Mouse (Mus musculus): ENCODE measurements around the gene Olfr701. TPM values are rescaled to one million over a fixed set of nuclear protein-coding genes. Genes with fewer than 3 reads are reported as not detected.

Olfr701 gene
- under 1 TPM in 1 of 2 experiments, not detected in 1; 0.12 TPM for polyA plus RNA-seq (2017; shearing (Covaris generic))

GRCm38 (mm10) chr7:106813829-106814228, at the start of gene Olfr701:
Gene Olfr701 (plus strand): TSS chr7:106814129.

GRCm38 (mm10) chr7:106793098-106793497, 20.8 kb upstream of the Olfr701 start, which contains the start of gene Olfr699:
Gene Olfr699 (minus strand): TSS chr7:106793198.

GRCm38 (mm10) chr7:106808734-106809133, 5.2 kb upstream of the Olfr701 start, which contains the start of gene Olfr700:
Gene Olfr700 (minus strand): TSS chr7:106808834.

GRCm38 (mm10) chr7:106833793-106834192, 19.9 kb downstream of the Olfr701 start, which contains the start of gene Olfr702:
Gene Olfr702 (minus strand): TSS chr7:106833893.

GRCm38 (mm10) chr7:106843060-106843459, 29.1 kb downstream of the Olfr701 start, which contains the start of gene Olfr703:
Gene Olfr703 (plus strand): TSS chr7:106843360.

GRCm38 (mm10) chr7:106862885-106863284, 49.0 kb downstream of the Olfr701 start, which contains the start of gene Olfr704:
Gene Olfr704 (plus strand): TSS chr7:106863185.

Other genes with a start within 250 kb of the Olfr701 start
- not detected for gene Olfr693, start 133.5 kb upstream of the Olfr701 start, polyA plus RNA-seq (2017; shearing (Covaris generic))
- not detected for gene Olfr694, start 122.3 kb upstream of the Olfr701 start, polyA plus RNA-seq (2017; shearing (Covaris generic))
- gene Olfr695, start 97.7 kb upstream of the Olfr701 start, polyA plus RNA-seq (2017; shearing (Covaris generic)) = under 1 TPM in 1 of 2 experiments, not detected in 1; 0.76 TPM
- under 1 TPM in 1 of 2 experiments, not detected in 1; 0.55 TPM for gene Olfr697, start 71.7 kb upstream of the Olfr701 start, polyA plus RNA-seq (2017; shearing (Covaris generic))
- under 1 TPM in 1 of 2 experiments, not detected in 1; 0.59 TPM for gene Olfr698, start 58.7 kb upstream of the Olfr701 start, polyA plus RNA-seq (2017; shearing (Covaris generic))
- under 1 TPM in 1 of 2 experiments, not detected in 1; 0.53 TPM for gene Olfr699, start 20.9 kb upstream of the Olfr701 start, polyA plus RNA-seq (2017; shearing (Covaris generic))
- not detected for gene Olfr700, start 5.3 kb upstream of the Olfr701 start, polyA plus RNA-seq (2017; shearing (Covaris generic))
- gene Olfr702, start 19.8 kb downstream of the Olfr701 start, polyA plus RNA-seq (2017; shearing (Covaris generic)) = not detected
- gene Olfr703, start 29.2 kb downstream of the Olfr701 start, polyA plus RNA-seq (2017; shearing (Covaris generic)) = not detected
- gene Olfr704, start 49.1 kb downstream of the Olfr701 start, polyA plus RNA-seq (2017; shearing (Covaris generic)) = not detected
- not detected for gene Olfr705, start 62.8 kb downstream of the Olfr701 start, polyA plus RNA-seq (2017; shearing (Covaris generic))
- under 1 TPM in 1 of 2 experiments, not detected in 1; 0.19 TPM for gene Olfr706, start 74.0 kb downstream of the Olfr701 start, polyA plus RNA-seq (2017; shearing (Covaris generic))
- gene Olfr707, start 87.1 kb downstream of the Olfr701 start, polyA plus RNA-seq (2017; shearing (Covaris generic)) = under 1 TPM in 1 of 2 experiments, not detected in 1; 0.55 TPM
- gene Olfr1532-ps1, start 93.9 kb downstream of the Olfr701 start, polyA plus RNA-seq (2017; shearing (Covaris generic)) = not detected
- under 1 TPM; 0.05 to 0.88 TPM for gene Olfr709-ps1, start 118.1 kb downstream of the Olfr701 start, polyA plus RNA-seq (2017; shearing (Covaris generic))
- gene Olfr710, start 134.2 kb downstream of the Olfr701 start, polyA plus RNA-seq (2017; shearing (Covaris generic)) = not detected
- gene Olfr6, start 149.8 kb downstream of the Olfr701 start, polyA plus RNA-seq (2017; shearing (Covaris generic)) = under 1 TPM in 1 of 2 experiments, not detected in 1; 0.04 TPM
- not detected for gene Olfr711, start 161.3 kb downstream of the Olfr701 start, polyA plus RNA-seq (2017; shearing (Covaris generic))
- gene Olfr2, start 191.9 kb downstream of the Olfr701 start, polyA plus RNA-seq (2017; shearing (Covaris generic)) = under 1 TPM in 1 of 2 experiments, not detected in 1; 0.38 TPM
- gene Olfr713, start 217.0 kb downstream of the Olfr701 start, polyA plus RNA-seq (2017; shearing (Covaris generic)) = not detected